Comparison of ENCODE assay signal across 8 mouse cellular contexts in genomic region chr8:123254099-123254885, GRCm38 (mm10). TPM values are rescaled to one million over a fixed set of nuclear protein-coding genes. Genes with fewer than 3 reads are reported as not detected.
A peak's percentile ranks its signal among the peaks of the same experiment; 100 is the strongest.
DNase-seq lines count a peak whose midpoint lies in the region; ATAC-seq lines count a peak whose summit lies in the region.

Zfp276 (plus strand) TSS chr8:123254195.
Vps9d1 (minus strand) TSS chr8:123254348.

- peak; percentile 66 for ATAC-seq in frontal cortex, adult (ENCODE audit: low TSS enrichment)
- ATAC-seq in hematopoietic stem cell, adult 5-6 weeks (replicated peaks in 1 of 2; ENCODE audit: insufficient read depth in 1 of 2, low FRiP score in 2 of 2, low TSS enrichment in 1 of 2, low read depth in 1 of 2, poor library complexity in 2 of 2, severe bottlenecking in 2 of 2) = peak; percentile 79 to 89

- peak; percentile 93 for DNase-seq in Muller cell, postnatal 12 days (ENCODE audit: inconsistent ontology term)
- peak; percentile 79 for DNase-seq in cerebellum, adult 8-10 months
- peak; percentile 87 to 92 for DNase-seq in layer of hippocampus, postnatal 10 days (ENCODE audit: low spot score in 2 of 2)
- DNase-seq in lung, postnatal 10 days = peak; percentile 91
- peak; percentile 88 for DNase-seq in ovary, postnatal 36 days (ENCODE audit: low spot score)
- DNase-seq in thymus, postnatal 25 days = peak; percentile 88

RNA-seq across cellular contexts. Expression of gene Zfp276, which starts in this region (rescaled TPM):
- total RNA-seq in hematopoietic stem cell, adult 5-6 weeks (2017) = 10.5 and 12.8 TPM in 2 replicates
- total RNA-seq in layer of hippocampus, postnatal 10 days (2021) = 10 to 100 TPM; 23.5 to 26.1 TPM

RNA-seq across cellular contexts. Expression of gene Vps9d1, which starts in this region (rescaled TPM):
- 18.8 and 24.6 TPM in 2 replicates for total RNA-seq in hematopoietic stem cell, adult 5-6 weeks (2017)
- total RNA-seq in layer of hippocampus, postnatal 10 days (2021) = 10 to 100 TPM; 58.4 to 63.4 TPM

Comparison
In these comparisons a context has a peak if more than half of its experiments do, and no peak if none do; other contexts are left out.
1. Peak in every context shown above with its lines: DNase-seq and ATAC-seq.